Mouse (Mus musculus) lung, embryonic 16.5 days (tissue): ENCODE results near the gene Kdm3a. TPM values are rescaled to one million over a fixed set of nuclear protein-coding genes. Genes with fewer than 3 reads are reported as not detected.

Experiments used
- ATAC-seq: fragments of 200-750 bp; cut with Nextera tagmentation; 2 replicates; pipeline ENCODE4 v1.8.0; 2017; ENCODE audit warnings: low read depth, mild to moderate bottlenecking, moderate library complexity
- H3K27ac ChIP-seq: fragments of 300-500 bp; sonication (generic); 2 replicates; pipeline ENCODE4 v1.5.1; 2014; ENCODE audit warnings: mild to moderate bottlenecking, control low read depth, low read length
- H3K27me3 ChIP-seq: fragments of 300-500 bp; sonication (generic); 2 replicates; pipeline ENCODE4 v1.6.1; 2014; ENCODE audit warnings: low read depth, low read length, mixed read lengths; ENCODE audit not compliant: control insufficient read depth, insufficient read depth
- H3K36me3 ChIP-seq: fragments of 300-500 bp; sonication (generic); 2 replicates; pipeline ENCODE4 v1.6.1; 2014; ENCODE audit warnings: low read length; ENCODE audit not compliant: control insufficient read depth, insufficient read depth
- H3K4me1 ChIP-seq: fragments of 300-500 bp; sonication (generic); replicated peaks from 2 replicates; pipeline ENCODE4 v1.6.1; 2014; ENCODE audit warnings: low read length, mixed read lengths; ENCODE audit not compliant: control insufficient read depth, insufficient read depth
- H3K4me2 ChIP-seq: fragments of 300-500 bp; sonication (generic); 2 replicates; pipeline ENCODE4 v1.6.1; 2014; ENCODE audit warnings: low read depth, low read length, control low read depth
- H3K4me3 ChIP-seq: fragments of 300-500 bp; sonication (generic); 2 replicates; pipeline ENCODE4 v1.5.1; 2014; ENCODE audit warnings: mild to moderate bottlenecking, low read length, control low read depth
- H3K9ac ChIP-seq: fragments of 300-500 bp; sonication (generic); 2 replicates; pipeline ENCODE4 v1.6.1; 2014; ENCODE audit warnings: low read length, control low read depth
- H3K9me3 ChIP-seq: fragments of 300-500 bp; sonication (generic); 2 replicates; pipeline ENCODE4 v1.6.1; 2016; ENCODE audit warnings: low read length; ENCODE audit not compliant: control insufficient read depth
- WGBS: fragments of 180-500 bp; shearing (Covaris S2); extraction: QIAGEN DNeasy Blood & Tissue Kit; methylation state at CpG from one replicate; pipeline ENCODE4 v1.1.7; 2014; 5-methylcytosine and 5-hydroxymethylcytosine counted together
- polyA plus RNA-seq: library from polyadenylated mRNA; unstranded; fragments of >200 nt; fragmentation: Nextera tagmentation; extraction: Ambion mirVana; gene quantifications from 2 replicates; pipeline ENCODE4 v1.2.1, GENCODE M21; 2015

Kdm3a gene
- polyA plus RNA-seq, 1 experiment from 2014 or later, result 54.2 TPM

DNA sequence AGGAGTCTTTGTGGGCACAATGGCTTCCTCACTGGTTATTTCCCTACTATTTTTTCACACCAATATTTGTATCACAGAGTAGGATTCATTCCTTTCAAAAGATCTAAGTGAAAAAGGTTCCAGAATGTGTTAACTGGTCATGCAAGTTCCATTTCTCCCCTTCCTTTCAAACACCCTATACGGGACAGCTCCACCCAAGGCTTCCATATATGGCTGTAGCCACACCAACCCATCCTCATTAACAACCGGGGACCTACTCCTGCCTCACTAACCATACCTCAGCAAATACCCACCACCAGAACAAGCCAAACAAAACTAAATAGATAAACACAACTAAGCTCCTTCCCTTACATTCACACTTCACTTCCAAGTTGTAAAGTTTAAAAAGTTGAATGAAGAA lies 1.6 kb downstream of the Kdm3a start:
- H3K4me1 ChIP-seq, result peaks cover 15% of the 10 kb centered on the region
- WGBS, result 6% methylated on average over 2 of the region's 2 CpGs
- no peaks in the 10 kb centered on the region for H3K9me3 ChIP-seq
- no peaks in the 10 kb centered on the region for H3K27me3 ChIP-seq
- H3K4me2 ChIP-seq, result peak overlapping the region; percentile 85
- H3K27ac ChIP-seq, result no peak overlapping the region
- no peak for ATAC-seq
- H3K9ac ChIP-seq, result no peak overlapping the region; the same call in 1 of the 2 replicates
- peak overlapping the region; percentile 87 for H3K4me3 ChIP-seq
- H3K36me3 ChIP-seq, result peaks cover 16% of the 10 kb centered on the region

- no peaks in the 10 kb centered on the region for H3K9me3 ChIP-seq
Observed at GRCm38 (mm10) chr6:71627325-71627724, 5.5 kb downstream of the Kdm3a start.

DNA sequence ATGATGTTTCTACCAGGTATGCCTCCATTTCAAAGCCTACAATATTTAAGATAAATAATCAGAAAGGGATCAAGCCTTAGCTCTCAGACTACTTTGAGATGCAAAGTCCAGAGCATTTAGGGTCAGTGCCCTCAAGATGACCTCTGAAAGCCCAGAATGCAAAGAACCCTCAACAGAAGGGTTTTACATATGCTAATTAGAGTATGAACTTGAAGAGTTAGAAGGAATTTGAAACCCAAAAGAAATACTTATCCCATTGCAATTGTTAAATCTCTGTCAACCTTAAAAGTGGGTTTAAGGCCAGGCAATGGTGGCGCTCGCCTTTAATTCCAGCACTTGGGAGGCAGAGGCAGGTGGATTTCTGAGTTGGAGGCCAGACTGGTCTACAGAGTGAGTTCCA lies 6.8 kb downstream of the Kdm3a start:
- Histone ChIP-seq H3K4me1 (peaks cover 14% of the 10 kb centered on the region), H3K27me3 (no peaks in the 10 kb centered on the region), H3K27ac (no peak overlapping the region), H3K36me3 (peaks cover 40% of the 10 kb centered on the region), H3K9me3 (no peaks in the 10 kb centered on the region), H3K9ac (no peak overlapping the region), H3K4me2 (no peak overlapping the region), H3K4me3 (no peak overlapping the region)
- WGBS, result 84% methylated on average over 2 of the region's 2 CpGs
- ATAC-seq, result no peak

More at GRCm38 (mm10) chr6:71627325-71627724, 5.5 kb downstream of the Kdm3a start:
- ATAC-seq, result no peak
- no peak overlapping the region for H3K4me3 ChIP-seq
- no peak overlapping the region for H3K9ac ChIP-seq
- peaks cover 16% of the 10 kb centered on the region for H3K4me1 ChIP-seq
- H3K36me3 ChIP-seq, result peaks cover 35% of the 10 kb centered on the region
- no peak overlapping the region for H3K4me2 ChIP-seq
- H3K27ac ChIP-seq, result no peak overlapping the region
- H3K27me3 ChIP-seq, result no peaks in the 10 kb centered on the region

- Histone ChIP-seq H3K4me2 (no peak overlapping the region), H3K36me3 (peaks cover 46% of the 10 kb centered on the region), H3K9me3 (no peaks in the 10 kb centered on the region), H3K9ac (no peak overlapping the region), H3K4me3 (no peak overlapping the region), H3K27ac (no peak overlapping the region), H3K4me1 (0 out of 2 replicates have a peak, but pooled peaks cover 7% of the 10 kb centered on the region), H3K27me3 (no peaks in the 10 kb centered on the region)
- no peak for ATAC-seq
Observed at GRCm38 (mm10) chr6:71624723-71625122, 8.1 kb downstream of the Kdm3a start.

DNA sequence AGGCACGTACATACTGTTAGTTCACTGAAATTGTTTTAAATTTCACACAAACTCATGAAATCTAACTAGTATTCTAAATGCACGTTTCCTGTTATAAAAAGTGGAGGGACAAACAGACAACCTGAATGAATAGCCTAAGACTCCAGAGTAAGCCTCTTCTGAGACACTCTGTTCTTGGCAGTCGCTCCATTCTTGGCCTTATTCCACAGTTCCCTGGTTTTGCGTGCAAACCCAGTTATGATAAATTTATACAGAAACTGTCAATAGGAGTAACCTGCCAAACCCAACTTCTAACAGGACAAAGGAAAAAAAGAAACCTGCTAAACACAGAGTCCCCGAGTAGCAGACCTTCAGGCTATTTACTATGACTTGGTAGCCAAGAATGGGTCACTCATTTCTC lies 10.8 kb downstream of the Kdm3a start:
- Histone ChIP-seq H3K4me1 (0 out of 2 replicates have a peak, but pooled peaks cover 2% of the 10 kb centered on the region), H3K4me3 (no peak overlapping the region), H3K36me3 (peaks cover 41% of the 10 kb centered on the region), H3K27me3 (no peaks in the 10 kb centered on the region), H3K9ac (no peak overlapping the region), H3K27ac (no peak overlapping the region), H3K9me3 (no peaks in the 10 kb centered on the region), H3K4me2 (no peak overlapping the region)
- no peak for ATAC-seq
- 67% methylated on average over 5 of the region's 5 CpGs for WGBS

- H3K9me3 ChIP-seq, result no peaks in the 10 kb centered on the region
- no peak overlapping the region for H3K9ac ChIP-seq
- no peaks in the 10 kb centered on the region for H3K27me3 ChIP-seq
- H3K4me3 ChIP-seq, result no peak overlapping the region
- 0 out of 2 replicates have a peak, but pooled peaks cover 2% of the 10 kb centered on the region for H3K4me1 ChIP-seq
- no peak overlapping the region for H3K4me2 ChIP-seq
- peaks cover 43% of the 10 kb centered on the region for H3K36me3 ChIP-seq
- whole genome bisulfite sequencing, result 77% methylated on average over 5 of the region's 5 CpGs
- no peak for ATAC-seq
- no peak overlapping the region for H3K27ac ChIP-seq
Observed at GRCm38 (mm10) chr6:71621551-71621950, 11.2 kb downstream of the Kdm3a start.

GRCm38 (mm10) chr6:71616959-71617358 lies 15.8 kb downstream of the Kdm3a start:
- no peak overlapping the region for H3K4me3 ChIP-seq
- H3K9me3 ChIP-seq, result no peaks in the 10 kb centered on the region
- H3K4me2 ChIP-seq, result no peak overlapping the region
- no peaks in the 10 kb centered on the region for H3K27me3 ChIP-seq
- H3K36me3 ChIP-seq, result peaks cover 36% of the 10 kb centered on the region
- H3K4me1 ChIP-seq, result no peaks in the 10 kb centered on the region
- H3K9ac ChIP-seq, result no peak overlapping the region
- no peak for ATAC-seq
- 70% methylated on average over 5 of the region's 5 CpGs for WGBS
- H3K27ac ChIP-seq, result no peak overlapping the region

GRCm38 (mm10) chr6:71613225-71613624 lies 19.6 kb downstream of the Kdm3a start:
- H3K4me3 ChIP-seq, result no peak overlapping the region
- H3K27ac ChIP-seq, result no peak overlapping the region
- H3K4me2 ChIP-seq, result no peak overlapping the region
- H3K4me1 ChIP-seq, result no peaks in the 10 kb centered on the region
- H3K27me3 ChIP-seq, result no peaks in the 10 kb centered on the region
- H3K36me3 ChIP-seq, result peaks cover 45% of the 10 kb centered on the region
- no peak for ATAC-seq
- no peaks in the 10 kb centered on the region for H3K9me3 ChIP-seq
- H3K9ac ChIP-seq, result no peak overlapping the region

DNA sequence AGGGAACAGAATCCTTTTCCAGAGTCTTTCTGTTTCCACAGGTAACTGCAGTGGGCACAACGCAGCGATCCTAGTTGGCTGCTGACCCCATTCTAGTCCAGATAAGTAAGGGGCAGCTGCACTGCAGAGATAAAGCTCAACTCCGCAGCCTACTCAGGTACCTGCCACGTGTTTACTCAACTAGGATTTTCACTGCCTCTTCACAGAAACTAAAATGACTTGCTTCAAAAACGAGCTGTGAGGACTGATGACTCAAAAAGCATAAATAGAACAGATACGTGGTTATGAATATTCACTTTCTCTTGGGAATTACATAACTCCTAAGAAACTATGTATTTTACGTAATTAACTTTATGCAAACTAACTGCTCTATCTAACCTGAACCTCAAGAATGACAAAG lies 22.8 kb downstream of the Kdm3a start:
- peaks cover 47% of the 10 kb centered on the region for H3K36me3 ChIP-seq
- WGBS, result 80% methylated on average over 7 of the region's 7 CpGs
- ATAC-seq, result no peak
- no peaks in the 10 kb centered on the region for H3K9me3 ChIP-seq
- no peak overlapping the region for H3K4me3 ChIP-seq
- no peak overlapping the region for H3K9ac ChIP-seq
- H3K27ac ChIP-seq, result no peak overlapping the region
- no peak overlapping the region for H3K4me2 ChIP-seq
- no peaks in the 10 kb centered on the region for H3K27me3 ChIP-seq
- no peaks in the 10 kb centered on the region for H3K4me1 ChIP-seq

DNA sequence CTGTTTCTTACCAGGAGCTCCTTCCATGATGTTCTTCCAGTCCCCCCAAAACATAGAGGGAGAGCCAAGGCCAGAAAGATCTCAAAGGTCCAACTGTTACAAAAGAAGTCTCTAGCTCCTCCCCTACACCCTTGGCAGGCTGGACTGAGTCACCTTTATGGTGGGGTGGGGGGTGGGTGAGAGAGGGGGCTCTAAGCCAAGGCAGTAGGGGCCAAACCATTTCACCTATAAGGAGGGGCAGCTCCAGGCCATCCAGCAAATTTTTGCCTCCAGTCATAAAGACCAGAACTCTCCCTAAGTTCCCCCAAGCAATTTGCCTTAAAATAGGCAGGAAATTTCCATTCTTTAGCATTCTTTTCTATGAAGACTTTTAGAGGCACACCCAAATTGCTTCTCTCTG lies 23.8 kb downstream of the Kdm3a start:
- no peak overlapping the region for H3K27ac ChIP-seq
- peaks cover 51% of the 10 kb centered on the region for H3K36me3 ChIP-seq
- no peak for ATAC-seq
- no peaks in the 10 kb centered on the region for H3K9me3 ChIP-seq
- no peak overlapping the region for H3K4me3 ChIP-seq
- no peak overlapping the region for H3K9ac ChIP-seq
- H3K4me2 ChIP-seq, result no peak overlapping the region
- H3K27me3 ChIP-seq, result no peaks in the 10 kb centered on the region
- H3K4me1 ChIP-seq, result no peaks in the 10 kb centered on the region
